Mouse (Mus musculus): ENCODE results near the gene Cfc1. TPM values are rescaled to one million over a fixed set of nuclear protein-coding genes. Genes with fewer than 3 reads are reported as not detected.
A peak's percentile ranks its signal among the peaks of the same experiment; 100 is the strongest.
"Not testable (repeated sequence)": the region's sequence is repeated elsewhere in the genome, so short reads cannot be mapped to it uniquely, and the experiment has no call there.

The Cfc1 gene
- polyA plus RNA-seq, 1 experiment from 2014 or later, result not detected

DNA sequence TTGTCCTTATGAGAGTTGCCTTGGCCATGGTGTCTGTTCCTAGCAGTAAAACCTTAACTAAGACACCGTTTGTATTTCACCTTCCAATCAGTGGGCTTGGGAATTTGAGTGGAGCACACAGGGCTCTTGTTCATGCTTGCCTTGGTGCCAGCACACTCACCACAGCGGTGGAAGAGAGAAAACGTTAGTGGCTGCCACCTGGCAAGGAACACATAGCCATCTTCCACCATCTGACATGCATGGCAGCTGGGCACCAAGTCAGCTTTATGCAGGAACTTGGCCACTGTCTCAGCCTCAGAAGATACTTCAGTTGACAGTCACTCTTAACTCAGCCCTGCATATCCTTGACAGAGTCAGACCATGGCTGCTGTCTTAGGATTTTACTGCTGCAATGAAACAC, 11.8 kb upstream of the Cfc1 start:
- Histone ChIP-seq H3K4me2 (no peak overlapping the region), H3K9me3 (ENCODE audit: control insufficient read depth, low read length) (no peaks in the 10 kb centered on the region), H3K4me1 (replicated peaks; ENCODE audit: control insufficient read depth, insufficient read depth, low read length) (no peaks in the 10 kb centered on the region), H3K9ac (ENCODE audit: low read depth, low read length) (no peak overlapping the region), H3K27me3 (replicated peaks; ENCODE audit: control insufficient read depth, insufficient read depth, low read length) (no peaks in the 10 kb centered on the region), H3K4me3 (ENCODE audit: low read depth, low read length) (no peak overlapping the region), H3K36me3 (ENCODE audit: control insufficient read depth, insufficient read depth, low read length) (no peaks in the 10 kb centered on the region), H3K27ac (ENCODE audit: low read depth, low read length) (no peak overlapping the region)
- DNase-seq (ENCODE audit: low spot score), result no peak
- WGBS, result 70% methylated on average over 3 of the region's 3 CpGs
- no peak for ATAC-seq (replicated peaks; ENCODE audit: low FRiP score)

DNA sequence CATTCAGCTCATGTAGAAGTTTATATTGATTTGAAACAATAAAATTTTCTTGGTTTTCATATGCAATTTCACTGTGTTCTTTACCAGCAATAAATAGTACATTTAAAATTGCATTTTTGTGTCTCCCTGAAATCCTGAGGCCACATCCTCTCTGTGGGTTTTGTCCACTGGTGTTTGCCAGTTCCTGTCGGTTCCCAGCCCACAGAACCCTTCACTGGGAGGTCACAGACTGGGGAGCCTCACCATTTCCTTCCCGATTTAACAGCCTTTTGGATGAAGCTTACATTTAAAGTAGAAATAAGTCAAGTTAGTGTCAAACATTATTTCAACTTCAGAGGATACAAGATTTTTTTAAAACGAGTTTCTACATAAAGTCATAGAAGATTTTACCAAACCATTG, 874 bp upstream of the Cfc1 start:
- not testable (repeated sequence) for ATAC-seq (replicated peaks; ENCODE audit: low FRiP score); H3K27ac ChIP-seq (ENCODE audit: low read depth, low read length); DNase-seq (ENCODE audit: low spot score); H3K4me3 ChIP-seq (ENCODE audit: low read depth, low read length); H3K4me1 ChIP-seq (replicated peaks; ENCODE audit: control insufficient read depth, insufficient read depth, low read length); H3K4me2 ChIP-seq; H3K36me3 ChIP-seq (ENCODE audit: control insufficient read depth, insufficient read depth, low read length); H3K9me3 ChIP-seq (ENCODE audit: control insufficient read depth, low read length); H3K9ac ChIP-seq (ENCODE audit: low read depth, low read length)
- H3K27me3 ChIP-seq (replicated peaks; ENCODE audit: control insufficient read depth, insufficient read depth, low read length), result peaks cover 28% of the 10 kb centered on the region
- 16% methylated on average over 3 of the region's 3 CpGs for WGBS

DNA sequence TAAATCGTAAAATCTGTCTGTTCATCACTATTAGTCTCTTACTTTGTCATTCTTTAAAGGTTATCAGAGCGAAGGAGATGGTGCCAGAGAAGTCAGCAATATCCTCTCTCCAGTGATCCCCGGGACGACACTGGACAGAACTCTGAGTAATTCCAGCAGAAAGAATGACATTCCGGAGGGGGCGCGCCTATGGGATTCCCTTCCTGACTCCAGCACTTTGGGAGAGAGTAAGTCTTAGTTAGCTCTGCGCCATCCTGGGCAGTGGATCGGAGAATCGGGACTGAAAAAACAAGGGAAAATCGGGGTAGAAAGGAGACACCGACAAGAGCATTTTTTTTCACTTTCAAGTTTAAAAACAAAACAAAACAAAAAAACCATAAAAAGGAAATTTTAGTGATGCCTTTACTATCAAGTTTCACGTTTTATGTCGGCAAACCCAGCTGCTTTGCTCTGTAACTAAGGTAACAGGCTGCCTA, 881 bp downstream of the Cfc1 start:
- Histone ChIP-seq H3K9me3 (ENCODE audit: control insufficient read depth, low read length) (no peaks in the 10 kb centered on the region), H3K4me3 (ENCODE audit: low read depth, low read length) (no peak overlapping the region), H3K27ac (ENCODE audit: low read depth, low read length) (no peak overlapping the region), H3K36me3 (ENCODE audit: control insufficient read depth, insufficient read depth, low read length) (no peaks in the 10 kb centered on the region), H3K4me2 (peak overlapping the region; percentile 29; the same call in 1 of the 2 replicates), H3K27me3 (replicated peaks; ENCODE audit: control insufficient read depth, insufficient read depth, low read length) (peaks cover 28% of the 10 kb centered on the region), H3K4me1 (replicated peaks; ENCODE audit: control insufficient read depth, insufficient read depth, low read length) (0 out of 2 replicates have a peak, but pooled peaks cover 4% of the 10 kb centered on the region), H3K9ac (ENCODE audit: low read depth, low read length) (no peak overlapping the region)
- DNase-seq (ENCODE audit: low spot score), result no peak
- WGBS, result 2% methylated on average over 14 of the region's 14 CpGs
- ATAC-seq (replicated peaks; ENCODE audit: low FRiP score), result no peak

DNA sequence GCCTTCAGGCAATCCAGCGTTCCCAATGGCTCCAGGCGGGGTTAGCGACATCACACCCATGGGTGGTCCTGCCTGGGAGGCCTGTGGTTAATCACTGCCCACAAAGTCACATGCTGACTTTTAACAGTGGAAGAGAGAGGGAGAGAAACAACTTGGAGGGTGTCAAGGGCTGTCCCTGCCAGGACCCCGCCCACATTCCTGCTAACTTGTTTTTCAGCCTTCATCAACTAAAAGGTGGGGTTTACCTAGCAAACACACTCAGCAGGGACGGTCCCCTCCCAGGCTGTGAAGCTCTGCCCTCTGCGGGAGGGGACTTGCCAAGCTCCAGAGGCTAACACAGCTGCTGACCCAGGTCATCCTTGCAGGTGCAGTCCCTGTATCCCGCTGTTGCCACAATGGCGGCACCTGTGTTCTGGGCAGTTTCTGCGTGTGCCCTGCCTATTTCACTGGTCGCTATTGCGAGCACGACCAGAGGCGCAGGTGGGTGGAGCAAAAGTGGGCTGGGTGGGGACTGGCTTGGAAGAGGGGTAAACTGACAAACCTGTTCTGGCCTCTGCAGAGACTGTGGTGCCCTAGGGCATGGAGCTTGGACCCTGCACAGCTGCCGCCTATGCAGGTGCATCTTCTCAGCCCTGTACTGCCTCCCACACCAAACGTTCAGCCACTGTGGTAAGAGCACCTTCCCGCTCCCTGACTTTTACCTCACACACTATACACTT, 1.5 kb downstream of the Cfc1 start:
- DNase-seq (ENCODE audit: low spot score), result no peak
- WGBS, result 12% methylated on average over 16 of the region's 16 CpGs

DNA sequence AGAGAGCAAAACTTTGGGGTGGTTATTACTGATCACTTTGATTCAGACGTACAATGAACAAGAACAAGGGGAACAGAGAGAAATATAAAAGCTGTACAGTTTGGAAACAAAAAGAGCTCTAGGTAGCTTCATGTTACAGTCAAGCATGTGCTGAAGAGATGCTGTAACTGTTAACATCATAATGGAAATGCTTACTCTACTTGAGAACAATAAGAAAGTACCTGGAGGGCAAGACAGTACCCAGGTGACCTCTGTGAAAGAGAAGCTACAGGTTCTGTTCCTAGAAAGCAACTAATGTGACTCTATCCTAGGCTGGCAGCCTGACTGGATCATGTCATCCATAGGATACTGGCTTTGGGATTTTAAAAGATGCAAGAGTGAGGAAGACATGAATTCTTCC, 11.6 kb downstream of the Cfc1 start:
- WGBS, result 71% methylated on average over 1 of the region's 1 CpGs
- Histone ChIP-seq H3K9ac (ENCODE audit: low read depth, low read length) (no peak overlapping the region), H3K4me1 (replicated peaks; ENCODE audit: control insufficient read depth, insufficient read depth, low read length) (no peaks in the 10 kb centered on the region)

More for the DNA sequence above, 1.5 kb downstream of the Cfc1 start:
- no peak for ATAC-seq (replicated peaks; ENCODE audit: low FRiP score)
- no peak overlapping the region for H3K9ac ChIP-seq (ENCODE audit: low read depth, low read length)
- H3K4me1 ChIP-seq (replicated peaks; ENCODE audit: control insufficient read depth, insufficient read depth, low read length), result 0 out of 2 replicates have a peak, but pooled peaks cover 4% of the 10 kb centered on the region
- H3K4me3 ChIP-seq (ENCODE audit: low read depth, low read length), result no peak overlapping the region
- no peaks in the 10 kb centered on the region for H3K36me3 ChIP-seq (ENCODE audit: control insufficient read depth, insufficient read depth, low read length)
- H3K27ac ChIP-seq (ENCODE audit: low read depth, low read length), result no peak overlapping the region
- H3K9me3 ChIP-seq (ENCODE audit: control insufficient read depth, low read length), result no peaks in the 10 kb centered on the region
- peaks cover 28% of the 10 kb centered on the region for H3K27me3 ChIP-seq (replicated peaks; ENCODE audit: control insufficient read depth, insufficient read depth, low read length)
- H3K4me2 ChIP-seq, result peak overlapping the region; percentile 29; the same call in 1 of the 2 replicates

DNA sequence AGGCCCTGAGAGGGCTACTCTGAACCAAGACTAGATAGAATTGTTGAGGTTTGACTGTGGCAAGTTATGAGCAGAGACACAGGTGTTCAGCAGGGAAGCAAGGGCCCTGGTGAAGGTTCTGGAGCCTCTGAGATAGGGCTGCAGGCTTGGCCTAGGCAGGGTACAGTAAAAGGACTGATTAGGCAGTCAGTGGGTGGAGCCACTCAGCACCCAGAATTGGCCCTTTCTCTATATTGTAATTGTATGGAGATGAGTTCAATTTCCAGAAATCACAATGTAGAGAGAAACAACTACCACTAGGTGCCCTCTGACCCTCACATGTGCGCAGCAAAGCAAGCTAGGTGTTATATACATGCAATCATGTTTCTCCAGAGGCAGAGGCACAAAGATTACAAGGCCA, 18.2 kb downstream of the Cfc1 start:
- H3K4me1 ChIP-seq (replicated peaks; ENCODE audit: control insufficient read depth, insufficient read depth, low read length), result no peaks in the 10 kb centered on the region
- H3K27me3 ChIP-seq (replicated peaks; ENCODE audit: control insufficient read depth, insufficient read depth, low read length), result no peaks in the 10 kb centered on the region
- no peak overlapping the region for H3K4me3 ChIP-seq (ENCODE audit: low read depth, low read length)
- H3K4me2 ChIP-seq, result no peak overlapping the region
- 82% methylated on average over 1 of the region's 1 CpGs for WGBS
- ATAC-seq (replicated peaks; ENCODE audit: low FRiP score), result no peak
- no peaks in the 10 kb centered on the region for H3K36me3 ChIP-seq (ENCODE audit: control insufficient read depth, insufficient read depth, low read length)
- DNase-seq (ENCODE audit: low spot score), result no peak
- no peak overlapping the region for H3K9ac ChIP-seq (ENCODE audit: low read depth, low read length)
- no peak overlapping the region for H3K27ac ChIP-seq (ENCODE audit: low read depth, low read length)
- H3K9me3 ChIP-seq (ENCODE audit: control insufficient read depth, low read length), result no peaks in the 10 kb centered on the region

More for the DNA sequence above, 11.6 kb downstream of the Cfc1 start:
- ATAC-seq (replicated peaks; ENCODE audit: low FRiP score) (no peak), DNase-seq (ENCODE audit: low spot score) (no peak)
- Histone ChIP-seq H3K36me3 (ENCODE audit: control insufficient read depth, insufficient read depth, low read length) (no peaks in the 10 kb centered on the region), H3K4me2 (no peak overlapping the region), H3K4me3 (ENCODE audit: low read depth, low read length) (no peak overlapping the region), H3K27me3 (replicated peaks; ENCODE audit: control insufficient read depth, insufficient read depth, low read length) (no peaks in the 10 kb centered on the region), H3K9me3 (ENCODE audit: control insufficient read depth, low read length) (no peaks in the 10 kb centered on the region), H3K27ac (ENCODE audit: low read depth, low read length) (no peak overlapping the region)

DNA sequence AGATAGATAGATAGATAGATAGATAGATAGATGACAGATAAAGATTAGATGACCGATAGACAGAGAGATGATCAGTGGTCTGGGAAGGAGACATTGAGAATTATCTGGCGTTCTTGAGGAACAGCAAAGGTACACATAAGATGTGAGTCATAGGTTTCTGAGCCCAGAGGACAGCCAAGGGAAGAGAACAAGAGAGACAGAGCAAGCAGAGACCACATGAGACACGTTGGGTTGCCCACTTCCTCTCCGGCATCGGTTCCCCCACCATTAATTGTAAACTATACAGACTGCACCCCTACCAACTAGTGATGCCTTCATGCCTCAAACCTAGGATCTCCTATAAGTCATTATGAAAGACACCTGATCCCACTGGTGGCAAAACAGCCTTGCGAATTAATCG, 18.8 kb downstream of the Cfc1 start:
- Histone ChIP-seq H3K27ac (ENCODE audit: low read depth, low read length) (no peak overlapping the region), H3K4me2 (no peak overlapping the region), H3K4me3 (ENCODE audit: low read depth, low read length) (no peak overlapping the region), H3K9me3 (ENCODE audit: control insufficient read depth, low read length) (no peaks in the 10 kb centered on the region), H3K4me1 (replicated peaks; ENCODE audit: control insufficient read depth, insufficient read depth, low read length) (no peaks in the 10 kb centered on the region), H3K36me3 (ENCODE audit: control insufficient read depth, insufficient read depth, low read length) (no peaks in the 10 kb centered on the region), H3K27me3 (replicated peaks; ENCODE audit: control insufficient read depth, insufficient read depth, low read length) (no peaks in the 10 kb centered on the region), H3K9ac (ENCODE audit: low read depth, low read length) (no peak overlapping the region)
- DNase-seq (ENCODE audit: low spot score), result no peak
- WGBS, result 77% methylated on average over 7 of the region's 7 CpGs
- ATAC-seq (replicated peaks; ENCODE audit: low FRiP score), result no peak

DNA sequence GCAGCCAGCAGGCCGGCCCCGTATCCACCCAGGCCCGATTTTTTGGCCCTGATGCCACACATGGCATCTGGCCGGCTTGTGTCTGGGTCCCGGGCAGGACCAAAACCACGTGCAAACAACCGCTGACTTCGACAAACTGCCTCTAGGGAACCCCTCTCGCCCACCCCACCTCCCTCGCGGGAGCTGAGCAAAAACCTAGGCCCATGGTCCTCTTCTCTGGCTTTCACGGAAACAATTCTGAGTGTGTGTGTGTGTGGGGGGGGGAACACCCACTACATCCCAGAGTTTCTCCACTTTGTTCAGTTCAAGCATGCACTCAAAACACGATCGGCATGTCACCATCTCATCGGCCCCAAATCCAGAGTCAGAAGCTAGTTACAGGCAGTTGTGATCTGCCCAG, 25.4 kb downstream of the Cfc1 start, which contains the start of gene Prss40:
Prss40 (minus strand) TSS at position 101 of the 400 bp plus-strand sequence.
- no peaks in the 10 kb centered on the region for H3K4me1 ChIP-seq (replicated peaks; ENCODE audit: control insufficient read depth, insufficient read depth, low read length)
- H3K4me3 ChIP-seq (ENCODE audit: low read depth, low read length), result no peak within 1 kb of the TSS
- no peak within 1 kb of the TSS for H3K4me2 ChIP-seq
- H3K27ac ChIP-seq (ENCODE audit: low read depth, low read length), result no peak within 1 kb of the TSS
- no peak for DNase-seq (ENCODE audit: low spot score)
- no peak for ATAC-seq (replicated peaks; ENCODE audit: low FRiP score)
- no peaks in the 10 kb centered on the region for H3K9me3 ChIP-seq (ENCODE audit: control insufficient read depth, low read length)
- 84% methylated on average over 15 of the region's 15 CpGs for WGBS
- no peaks in the 10 kb centered on the region for H3K27me3 ChIP-seq (replicated peaks; ENCODE audit: control insufficient read depth, insufficient read depth, low read length)
- H3K9ac ChIP-seq (ENCODE audit: low read depth, low read length), result no peak within 1 kb of the TSS
- no peaks in the 10 kb centered on the region for H3K36me3 ChIP-seq (ENCODE audit: control insufficient read depth, insufficient read depth, low read length)

Measured in liver, embryonic 11.5 days (tissue).